Mouse (Mus musculus): ENCODE results near the gene Lhx6.
"Not testable (repeated sequence)": the region's sequence is repeated elsewhere in the genome, so short reads cannot be mapped to it uniquely, and the experiment has no call there.

Gene Lhx6

GRCm38 (mm10) chr2:36104956-36105741, at the start of gene Lhx6:
Gene Lhx6 (minus strand): TSS chr2:36105408.
- DNase-seq (ENCODE audit: low spot score in 2 of 2) = no peak

GRCm38 (mm10) chr2:36152401-36152800, 47.2 kb upstream of the Lhx6 start:
- DNase-seq (ENCODE audit: low spot score in 2 of 2) = not testable (repeated sequence)

DNA sequence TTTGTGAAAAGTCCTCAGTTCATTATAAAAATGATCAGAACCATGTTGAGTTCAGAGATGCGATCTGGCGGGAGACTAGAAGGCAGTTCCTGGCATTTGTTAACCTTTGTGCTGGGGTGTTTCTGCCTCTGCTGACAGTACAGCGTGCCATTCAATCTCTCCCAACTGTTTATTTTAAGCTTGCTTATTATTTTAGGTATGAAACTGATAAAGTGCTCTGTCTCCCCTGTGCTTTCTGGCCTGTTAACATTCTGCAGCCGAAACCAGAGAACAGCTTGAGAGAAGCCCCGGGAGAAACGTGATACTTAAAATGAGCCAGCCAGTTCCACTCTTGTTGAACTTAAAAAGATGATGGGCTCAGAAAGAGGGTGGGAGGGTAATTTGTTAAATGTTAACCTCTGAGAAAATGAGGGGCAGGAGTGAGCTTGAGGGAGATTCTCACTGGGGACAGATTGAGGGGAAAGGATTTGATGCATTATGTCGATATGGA, 43.7 kb upstream of the Lhx6 start:
- DNase-seq (ENCODE audit: low spot score in 2 of 2) = no peak

GRCm38 (mm10) chr2:36139096-36139495, 33.9 kb upstream of the Lhx6 start:
- no peak for DNase-seq (ENCODE audit: low spot score in 2 of 2)

- DNase-seq (ENCODE audit: low spot score in 2 of 2) = peak; percentile 83 to 84
Measured at GRCm38 (mm10) chr2:36136300-36136941, 31.2 kb upstream of the Lhx6 start, which contains the start of the genes Mrrf and Rbm18. Gene Mrrf (plus strand): TSS chr2:36136389. Gene Rbm18 (minus strand): TSS chr2:36136773.

- no peak for DNase-seq (ENCODE audit: low spot score in 2 of 2)
Measured at GRCm38 (mm10) chr2:36135887-36136286, 30.7 kb upstream of the Lhx6 start.

GRCm38 (mm10) chr2:36129051-36129450, 23.8 kb upstream of the Lhx6 start:
- DNase-seq (ENCODE audit: low spot score in 2 of 2) = no peak

- no peak for DNase-seq (ENCODE audit: low spot score in 2 of 2)
Measured at GRCm38 (mm10) chr2:36127973-36128372, 22.8 kb upstream of the Lhx6 start.

GRCm38 (mm10) chr2:36126795-36127429, 21.7 kb upstream of the Lhx6 start:
- DNase-seq (ENCODE audit: low spot score in 2 of 2) = no peak

DNA sequence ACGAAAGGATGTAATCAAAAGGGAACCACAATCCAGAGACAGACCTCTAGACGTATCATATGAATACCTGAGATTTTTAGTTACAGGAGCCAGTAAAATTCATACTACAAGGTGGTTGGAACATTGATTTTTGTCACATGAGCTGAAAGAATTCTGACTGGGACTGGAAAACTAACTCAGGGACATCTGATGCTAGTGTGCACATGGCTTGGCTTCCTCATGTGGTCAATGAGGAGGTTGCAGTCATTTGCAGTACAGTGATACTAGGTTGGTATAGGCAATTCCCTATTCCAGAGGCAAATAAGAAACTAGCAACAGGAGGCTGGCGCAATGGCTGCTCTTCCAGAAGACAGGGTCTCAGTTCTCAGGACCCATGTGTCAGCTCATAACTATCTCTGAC, 7.4 kb upstream of the Lhx6 start:
- DNase-seq (ENCODE audit: low spot score in 2 of 2) = no peak

GRCm38 (mm10) chr2:36108615-36109014, 3.4 kb upstream of the Lhx6 start:
- no peak for DNase-seq (ENCODE audit: low spot score in 2 of 2)

GRCm38 (mm10) chr2:36104436-36104955, 712 bp downstream of the Lhx6 start:
- no peak for DNase-seq (ENCODE audit: low spot score in 2 of 2)

- DNase-seq (ENCODE audit: low spot score in 2 of 2) = no peak
Measured at GRCm38 (mm10) chr2:36103555-36104367, 1.4 kb downstream of the Lhx6 start.

GRCm38 (mm10) chr2:36103069-36103554, 2.1 kb downstream of the Lhx6 start:
- DNase-seq (ENCODE audit: low spot score in 2 of 2) = no peak

- DNase-seq (ENCODE audit: low spot score in 2 of 2) = no peak
Measured at GRCm38 (mm10) chr2:36102559-36102946, 2.7 kb downstream of the Lhx6 start.

DNA sequence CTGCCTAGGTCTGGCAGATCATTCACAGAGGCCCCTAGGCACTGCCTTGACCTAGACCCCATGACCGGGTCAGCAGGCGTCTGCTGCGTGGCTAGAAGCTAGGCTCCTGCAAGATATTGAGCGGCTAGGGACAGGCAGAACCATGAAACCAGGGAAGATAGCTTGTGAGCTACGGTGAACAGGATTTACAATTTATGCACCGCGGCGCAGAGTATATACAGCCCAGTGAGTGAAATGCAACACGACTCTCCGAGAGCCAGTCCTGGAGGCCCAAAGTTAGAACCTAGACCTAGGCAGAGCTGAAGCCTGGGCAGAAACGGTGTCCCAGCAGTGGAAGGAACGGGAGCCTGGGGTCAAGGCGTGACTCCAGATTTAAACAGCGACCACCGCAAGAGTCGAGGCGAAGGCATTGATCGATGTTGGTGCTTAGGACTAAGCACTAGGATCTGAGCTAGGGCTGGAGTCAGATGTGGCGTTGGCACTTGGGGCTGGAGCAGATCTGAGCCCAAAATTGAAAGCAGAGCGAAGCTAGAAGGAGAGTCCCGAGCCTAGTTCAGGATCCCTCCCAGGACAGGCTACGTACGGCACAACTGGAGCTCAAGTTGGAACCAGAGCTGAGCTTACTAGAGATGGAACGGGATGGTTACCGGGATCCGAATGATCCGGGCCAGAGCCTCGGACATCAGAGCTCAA, 3.2 kb downstream of the Lhx6 start:
- no peak for DNase-seq (ENCODE audit: low spot score in 2 of 2)

GRCm38 (mm10) chr2:36099739-36100138, 5.5 kb downstream of the Lhx6 start:
- no peak for DNase-seq (ENCODE audit: low spot score in 2 of 2)

GRCm38 (mm10) chr2:36098021-36098420, 7.2 kb downstream of the Lhx6 start:
- no peak for DNase-seq (ENCODE audit: low spot score in 2 of 2)

DNA sequence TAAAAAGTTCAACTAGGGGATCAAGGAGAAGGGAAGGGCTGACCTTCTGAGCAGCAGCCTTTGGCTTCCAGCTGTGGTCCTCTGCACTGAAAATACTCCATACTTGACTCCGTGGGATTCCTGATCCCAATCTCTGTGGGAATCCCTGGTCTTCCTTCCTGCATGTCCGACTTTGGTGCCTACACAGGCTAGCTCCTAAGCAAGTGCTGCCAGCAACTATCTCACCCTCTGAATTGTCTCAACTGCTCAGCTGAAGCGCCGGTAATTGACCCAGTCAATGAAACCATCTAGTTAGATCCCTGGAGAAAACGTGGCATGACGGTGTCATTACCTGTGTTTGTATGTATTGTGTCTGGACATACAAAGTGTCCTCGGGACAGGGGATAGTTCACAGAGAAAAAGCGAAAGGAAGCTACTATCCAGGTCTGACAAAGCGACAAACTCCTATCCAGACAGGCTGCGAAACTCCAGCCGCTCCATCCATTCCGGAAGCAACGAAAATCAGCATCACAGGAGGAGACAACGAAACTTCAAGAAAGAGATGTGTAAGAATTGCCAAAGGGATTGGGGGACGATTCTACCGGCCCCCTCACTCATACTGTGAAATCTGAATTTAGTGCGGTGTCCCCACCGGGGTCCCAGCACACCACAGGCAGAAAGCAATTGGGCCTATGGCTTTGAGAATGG, 7.9 kb downstream of the Lhx6 start:
- DNase-seq (ENCODE audit: low spot score in 2 of 2) = no peak

DNA sequence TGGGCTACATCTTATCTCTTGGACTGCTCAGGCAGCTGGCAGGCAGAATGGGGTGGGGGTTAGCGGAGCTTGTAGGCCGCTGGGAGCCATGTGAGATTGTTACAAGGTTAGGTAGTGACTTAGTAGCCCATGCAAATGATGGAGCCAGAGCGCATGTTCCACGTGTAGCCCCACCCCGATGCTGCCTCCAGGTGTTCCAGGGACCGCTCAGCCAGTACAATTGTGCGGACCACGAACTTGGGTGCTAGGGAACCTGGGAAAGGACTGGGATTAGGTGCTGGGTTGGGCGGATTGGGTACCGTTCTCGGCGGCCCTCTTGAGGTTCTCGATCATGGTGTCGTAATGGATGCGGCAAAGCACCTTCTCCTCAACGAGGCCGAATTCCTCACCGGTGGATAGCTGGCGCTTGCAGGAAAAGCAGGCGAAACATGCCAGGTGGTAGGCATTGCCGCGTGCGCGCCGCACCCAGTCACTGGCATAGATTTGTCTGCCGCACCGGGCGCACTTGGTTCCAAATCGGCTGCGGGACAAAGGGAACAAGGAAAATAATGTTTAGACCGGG, 11.2 kb downstream of the Lhx6 start:
- DNase-seq (ENCODE audit: low spot score in 2 of 2) = no peak

All from spleen, postnatal 36 days (tissue).